Mouse (Mus musculus) MEL (cell line): ENCODE data around the gene Dapk1. TPM values are rescaled to one million over a fixed set of nuclear protein-coding genes. Genes with fewer than 3 reads are reported as not detected.

ENCODE experiments used
- DNase-seq: peaks from one replicate; pipeline ENCODE4 v3.0.0; 2011; ENCODE audit warnings: low read depth, low spot score
- H3K27ac ChIP-seq: 2 replicates; pipeline ENCODE4 v1.5.1; 2012; ENCODE audit warnings: low read depth, mild to moderate bottlenecking, control low read depth, low read length, moderate library complexity; ENCODE audit not compliant: control insufficient read depth
- H3K27me3 ChIP-seq, 2 experiments: fragments of 150-350 bp in 1 of 2; sonication (generic) in 1 of 2; 2 replicates each; pipeline ENCODE4 v1.6.1; 2012; ENCODE audit warnings: low read length in 2 of 2, mild to moderate bottlenecking in 2 of 2, improper control_type of control experiment in 1 of 2, moderate library complexity in 1 of 2; ENCODE audit not compliant: insufficient read depth in 2 of 2, control insufficient read depth in 1 of 2
- H3K36me3 ChIP-seq, 2 experiments: 2 replicates each; pipeline ENCODE4 v1.6.1; 2012 to 2014; ENCODE audit warnings: low read length in 2 of 2, improper control_type of control experiment in 1 of 2, inconsistent platforms in 1 of 2, mild to moderate bottlenecking in 1 of 2; ENCODE audit not compliant: insufficient read depth in 2 of 2, control insufficient read depth in 1 of 2
- H3K4me1 ChIP-seq, 2 experiments: fragments of 150-350 bp in 1 of 2; sonication (generic) in 1 of 2; 2 replicates each; pipeline ENCODE4 v1.6.1; 2012; ENCODE audit warnings: low read length in 2 of 2, improper control_type of control experiment in 1 of 2, mild to moderate bottlenecking in 1 of 2; ENCODE audit not compliant: insufficient read depth in 2 of 2, control insufficient read depth in 1 of 2
- H3K4me3 ChIP-seq, 2 experiments: fragments of 150-350 bp in 1 of 2; sonication (generic) in 1 of 2; 2 replicates each; pipeline ENCODE4 v1.5.1; 2012; ENCODE audit warnings: low read depth in 2 of 2, low read length in 2 of 2, mild to moderate bottlenecking in 2 of 2, moderate library complexity in 2 of 2, control low read depth in 1 of 2, improper control_type of control experiment in 1 of 2; ENCODE audit not compliant: control insufficient read depth in 1 of 2, insufficient read depth in 1 of 2
- H3K79me2 ChIP-seq: 2 replicates; pipeline ENCODE4 v1.6.1; 2012; ENCODE audit warnings: mild to moderate bottlenecking, low read length, moderate library complexity; ENCODE audit not compliant: control insufficient read depth, poor library complexity, insufficient read depth
- H3K9ac ChIP-seq: 2 replicates; pipeline ENCODE4 v1.6.1; 2012; ENCODE audit warnings: low read depth, mild to moderate bottlenecking, control low read depth, low read length, moderate library complexity; ENCODE audit not compliant: control insufficient read depth, poor library complexity, severe bottlenecking
- H3K9me3 ChIP-seq: fragments of 150-350 bp; sonication (generic); replicated peaks from 2 replicates; pipeline ENCODE4 v1.6.1; 2012; ENCODE audit warnings: mild to moderate bottlenecking, low read length, improper control_type of control experiment, moderate library complexity; ENCODE audit not compliant: insufficient read depth
- CHD2 ChIP-seq: IDR thresholded peaks from 2 replicates; pipeline ENCODE4 v1.6.1; 2011; ENCODE audit warnings: low read length, improper control_type of control experiment
- CTCF ChIP-seq, 3 experiments: IDR thresholded peaks in 2 of 3; conservative IDR thresholded peaks in 1 of 3; 2 replicates each; pipeline ENCODE4 v1.5.1; 2011 to 2012; ENCODE audit warnings: low read length in 3 of 3, low read depth in 2 of 3, mild to moderate bottlenecking in 2 of 3, improper control_type of control experiment in 1 of 3, inconsistent platforms in 1 of 3, mixed read lengths in 1 of 3, moderate library complexity in 1 of 3; ENCODE audit not compliant: control insufficient read depth in 1 of 3, insufficient read depth in 1 of 3, poor library complexity in 1 of 3, severe bottlenecking in 1 of 3
- EP300 ChIP-seq, 2 experiments: IDR thresholded peaks; 2 replicates each; pipeline ENCODE4 v1.6.1; 2011; ENCODE audit warnings: improper control_type of control experiment in 2 of 2, low read length in 2 of 2, low read depth in 1 of 2, mild to moderate bottlenecking in 1 of 2
- GATA1 ChIP-seq: IDR thresholded peaks from 2 replicates; pipeline ENCODE4 v1.6.1; 2011; ENCODE audit warnings: low read depth, low read length, improper control_type of control experiment
- MEF2A ChIP-seq: IDR thresholded peaks from 2 replicates; pipeline ENCODE4 v1.6.1; 2014; ENCODE audit warnings: low read depth, mild to moderate bottlenecking, inconsistent platforms, low read length, improper control_type of control experiment; ENCODE audit not compliant: poor library complexity, insufficient replicate concordance, severe bottlenecking; ENCODE audit errors: extremely low read depth
- MYC ChIP-seq: IDR thresholded peaks from 2 replicates; pipeline ENCODE4 v1.6.1; 2011; ENCODE audit warnings: low read depth, mild to moderate bottlenecking, low read length, improper control_type of control experiment, moderate library complexity
- POLR2AphosphoS5 ChIP-seq: IDR thresholded peaks from 2 replicates; pipeline ENCODE4 v1.6.1; 2012; ENCODE audit warnings: low read depth, borderline replicate concordance, mild to moderate bottlenecking, inconsistent platforms, low read length, moderate library complexity, mixed read lengths
- RAD21 ChIP-seq: IDR thresholded peaks from 2 replicates; pipeline ENCODE4 v1.6.1; 2011; ENCODE audit warnings: mild to moderate bottlenecking, low read depth, low read length, improper control_type of control experiment
- TBP ChIP-seq: IDR thresholded peaks from 2 replicates; pipeline ENCODE4 v1.8.0; 2011; ENCODE audit warnings: low read depth, low read length, improper control_type of control experiment
- UBTF ChIP-seq: IDR thresholded peaks from 2 replicates; pipeline ENCODE4 v1.6.1; 2012; ENCODE audit warnings: low read depth, mild to moderate bottlenecking, inconsistent platforms, low read length, improper control_type of control experiment, moderate library complexity, borderline replicate concordance; ENCODE audit not compliant: insufficient read depth
- USF1 ChIP-seq: IDR thresholded peaks from 2 replicates; pipeline ENCODE4 v1.6.1; 2014; ENCODE audit warnings: low read depth, mild to moderate bottlenecking, inconsistent platforms, low read length, improper control_type of control experiment, moderate library complexity
- ZMIZ1 ChIP-seq: IDR thresholded peaks from 2 replicates; pipeline ENCODE4 v1.6.1; 2012; ENCODE audit warnings: low read depth, mild to moderate bottlenecking, inconsistent platforms, low read length, improper control_type of control experiment, moderate library complexity
- ZNF384 ChIP-seq: IDR thresholded peaks from 2 replicates; pipeline ENCODE4 v1.6.1; 2012; ENCODE audit warnings: low read depth, mild to moderate bottlenecking, inconsistent platforms, low read length, improper control_type of control experiment
- polyA plus RNA-seq, 2 experiments: library from polyadenylated mRNA; stranded (reverse) in 1 of 2; unstranded in 1 of 2; fragments of >175 nt in 1 of 2; fragments of >200 nt in 1 of 2; gene quantifications; 2 replicates each; pipeline versions ENCODE4 v1.2.1 to v1.2.4; 2012; ENCODE audit warnings: low replicate concordance in 2 of 2, low read depth in 1 of 2; ENCODE audit not compliant: insufficient read length in 2 of 2, insufficient read depth in 1 of 2, missing spikeins in 1 of 2
- total RNA-seq: library from RNA; depleted of rRNA; stranded (reverse); fragments of 300-350 nt; gene quantifications from 2 replicates; pipeline ENCODE4 v1.2.3, GENCODE M21; 2012

Gene Dapk1
- total and polyA plus RNA-seq, 3 experiments, result 5.1 to 8.2 TPM; not detected in 1

- Histone ChIP-seq H3K27ac (no peak overlapping the region), H3K36me3 (peaks cover 0 to 17% of the 10 kb centered on the region in 2 experiments; a peak in 2 of 4 replicates), H3K9ac (no peak overlapping the region), H3K9me3 (no peaks in the 10 kb centered on the region), H3K4me3 (no peak overlapping the region), H3K27me3 (no peaks in the 10 kb centered on the region), H3K79me2 (no peaks in the 10 kb centered on the region), H3K4me1 (peaks cover 0 to 23% of the 10 kb centered on the region in 2 experiments; a peak in 2 of 4 replicates)
- no peak for DNase-seq
- no peak for TF ChIP-seq UBTF
- no peak for TF ChIP-seq EP300 (IDR thresholded peaks at IDR 0.05; ENCODE audit: low read depth in 1 of 2, low read length in 2 of 2)
- no peak for TF ChIP-seq USF1
- no peak for TF ChIP-seq ZMIZ1
- TF ChIP-seq RAD21, result no peak
- TF ChIP-seq TBP, result no peak
- TF ChIP-seq ZNF384, result no peak
- no peak for TF ChIP-seq MYC
These were observed 46.6 kb downstream of the Dapk1 start for GRCm38 (mm10) chr13:60648350-60648749.

DNA sequence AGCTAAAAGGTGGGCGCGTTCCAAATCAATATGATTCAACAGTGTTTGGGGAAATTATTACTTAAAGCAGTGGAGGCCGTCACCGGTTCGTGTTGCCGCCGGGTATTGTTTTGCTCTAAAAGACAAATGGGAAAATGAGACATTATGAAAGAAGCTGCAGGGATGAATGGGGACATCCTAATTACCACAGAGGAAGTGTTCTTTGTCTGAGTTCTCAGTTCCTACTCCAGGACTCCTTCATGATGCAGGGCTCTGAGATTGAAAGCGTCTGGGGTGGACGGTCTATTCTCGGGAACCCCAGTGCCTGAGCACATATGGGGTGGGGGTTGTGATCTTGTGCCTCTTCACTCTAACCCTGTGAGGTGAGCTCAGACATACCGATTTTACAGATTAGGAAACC lies 48.3 kb downstream of the Dapk1 start:
- TF ChIP-seq MEF2A (no peak), GATA1 (no peak), POLR2AphosphoS5 (no peak)
- no peak overlapping the region for H3K4me3 ChIP-seq
- no peak for DNase-seq
- no peak overlapping the region for H3K27ac ChIP-seq
- H3K9ac ChIP-seq, result no peak overlapping the region
- peaks cover 9 to 28% of the 10 kb centered on the region in 2 experiments for H3K4me1 ChIP-seq
- no peaks in the 10 kb centered on the region for H3K9me3 ChIP-seq
- H3K79me2 ChIP-seq, result no peaks in the 10 kb centered on the region
- H3K36me3 ChIP-seq, result peaks cover 0 to 17% of the 10 kb centered on the region in 2 experiments; a peak in 2 of 4 replicates
- H3K27me3 ChIP-seq, result no peaks in the 10 kb centered on the region

GRCm38 (mm10) chr13:60654017-60654565 lies 52.3 kb downstream of the Dapk1 start:
- no peaks in the 10 kb centered on the region for H3K9me3 ChIP-seq
- H3K4me3 ChIP-seq, result no peak overlapping the region
- H3K36me3 ChIP-seq, result peaks cover 0 to 13% of the 10 kb centered on the region in 2 experiments; a peak in 2 of 4 replicates
- no peak for DNase-seq
- TF ChIP-seq CHD2 (no peak), CTCF (IDR thresholded peaks at IDR 0.05 in 2 of 3, conservative IDR thresholded peaks at IDR 0.05 in 1 of 3; ENCODE audit: control insufficient read depth in 1 of 3, insufficient read depth in 1 of 3, low read depth in 2 of 3, low read length in 3 of 3, poor library complexity in 1 of 3, severe bottlenecking in 1 of 3) (0 out of 6 replicates have a peak, but pooled peaks of 1 of the 3 experiments have one; percentile 1)
- no peaks in the 10 kb centered on the region for H3K79me2 ChIP-seq
- H3K27me3 ChIP-seq, result no peaks in the 10 kb centered on the region
- peaks cover 9 to 21% of the 10 kb centered on the region in 2 experiments for H3K4me1 ChIP-seq
- H3K9ac ChIP-seq, result no peak overlapping the region
- no peak overlapping the region for H3K27ac ChIP-seq
